Mouse (Mus musculus): ENCODE measurements around the gene Shbg.
"Not testable (repeated sequence)": the region's sequence is repeated elsewhere in the genome, so short reads cannot be mapped to it uniquely, and the experiment has no call there.

Shbg gene

DNA sequence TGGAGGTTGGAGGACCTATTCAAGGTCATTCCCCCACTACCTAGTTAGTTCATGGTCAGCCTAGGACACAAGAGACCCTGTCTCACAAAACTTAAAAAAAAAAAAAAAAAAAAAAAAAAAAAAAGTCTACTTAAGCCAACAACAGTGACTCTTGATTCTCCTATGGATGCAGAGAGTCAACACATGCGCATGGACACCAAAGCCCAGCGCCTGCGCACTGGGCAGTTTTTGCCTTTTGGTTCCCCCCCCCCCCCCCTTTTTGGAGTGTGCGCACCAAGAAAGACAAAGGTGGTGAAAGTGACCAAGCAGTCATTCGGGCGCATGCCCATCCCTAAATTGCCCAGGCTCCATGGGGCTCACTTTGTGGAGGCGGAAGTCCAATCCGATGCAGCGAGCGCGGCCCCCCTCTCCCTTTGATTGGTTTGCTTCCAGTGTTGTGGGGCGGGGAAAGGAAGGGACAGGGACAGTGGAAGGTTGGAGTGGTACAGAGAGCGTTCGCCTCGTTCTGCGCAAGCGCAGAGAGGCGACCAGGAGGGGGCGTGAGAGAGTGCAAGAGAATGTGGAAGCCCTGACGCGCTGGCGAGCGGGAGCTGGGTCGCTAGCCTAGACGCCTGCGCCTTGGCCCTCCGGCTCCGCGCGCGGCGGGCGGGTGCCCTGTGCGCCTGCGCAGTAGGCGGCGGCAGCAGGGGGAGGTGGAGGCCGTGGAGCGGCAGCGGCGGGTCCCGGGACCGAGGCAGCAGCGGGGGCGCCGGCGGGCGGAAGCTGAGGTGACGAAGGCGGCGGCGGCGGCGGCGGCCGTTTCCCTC is 14.8 kb upstream of the Shbg start, which contains the start of gene Fxr2:
TSS of gene Fxr2 (plus strand) at position 707 of the 806 bp plus-strand sequence.
- DNase-seq (ENCODE audit: extremely low spot score, low read depth, low spot score) = peak; percentile 100

DNA sequence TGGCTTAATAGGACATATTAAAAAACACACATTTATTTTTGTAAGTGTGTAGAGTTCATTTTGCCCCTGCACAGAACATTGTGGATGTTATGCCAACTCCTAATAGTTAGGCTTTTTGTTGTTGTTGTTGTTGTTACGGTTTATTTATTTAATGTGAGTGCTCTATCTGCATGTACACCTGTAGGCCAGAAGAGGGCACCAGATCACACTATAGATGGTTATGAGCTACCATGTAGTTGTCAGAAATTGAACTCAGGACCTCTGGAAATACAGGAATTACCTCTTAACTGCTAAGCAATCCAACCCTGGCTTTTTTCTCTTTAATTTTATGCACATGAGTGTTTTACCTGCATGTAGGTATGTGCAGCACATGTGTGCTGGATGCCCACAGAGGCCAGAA is 12.1 kb upstream of the Shbg start:
- DNase-seq (ENCODE audit: extremely low spot score, low read depth, low spot score) = no peak

DNA sequence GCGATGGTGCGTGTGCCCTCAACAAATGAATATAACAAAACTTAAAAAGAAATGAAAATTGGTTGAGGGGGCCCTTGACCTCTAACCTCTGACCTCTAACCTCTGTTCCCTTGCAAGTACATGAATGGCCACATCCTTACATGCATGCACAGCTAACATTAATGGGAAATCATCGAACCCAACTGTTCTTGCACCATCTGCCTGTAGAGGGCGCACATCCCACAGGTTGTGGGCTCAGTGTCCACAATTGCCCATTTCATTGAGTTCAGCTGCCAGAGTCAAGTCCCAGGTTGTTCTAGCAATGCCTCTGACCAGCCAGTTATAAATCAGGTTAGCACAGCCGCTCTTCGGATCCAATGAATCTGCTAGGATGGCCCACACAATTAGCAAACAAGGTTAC is 10.6 kb upstream of the Shbg start:
- DNase-seq (ENCODE audit: extremely low spot score, low read depth, low spot score) = peak; percentile 88

DNA sequence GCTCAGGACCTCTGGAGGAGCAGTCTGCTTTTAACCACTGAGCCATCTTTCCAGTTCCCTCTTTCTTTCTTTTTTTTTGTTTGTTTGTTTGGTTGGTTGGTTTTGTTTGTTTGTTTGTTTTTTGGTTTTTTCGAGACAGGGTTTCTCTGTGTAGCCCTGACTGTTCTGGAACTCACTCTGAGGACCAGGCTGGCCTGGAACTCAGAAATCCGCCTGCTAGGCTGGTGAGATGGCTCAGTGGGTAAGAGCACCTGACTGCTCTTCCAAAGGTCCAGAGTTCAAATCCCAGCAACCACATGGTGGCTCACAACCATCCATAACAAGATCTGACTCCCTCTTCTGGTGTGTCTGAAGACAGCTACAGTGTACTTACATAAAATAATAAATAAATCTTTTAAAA is 6.6 kb upstream of the Shbg start:
- DNase-seq (ENCODE audit: extremely low spot score, low read depth, low spot score) = not testable (repeated sequence)

DNA sequence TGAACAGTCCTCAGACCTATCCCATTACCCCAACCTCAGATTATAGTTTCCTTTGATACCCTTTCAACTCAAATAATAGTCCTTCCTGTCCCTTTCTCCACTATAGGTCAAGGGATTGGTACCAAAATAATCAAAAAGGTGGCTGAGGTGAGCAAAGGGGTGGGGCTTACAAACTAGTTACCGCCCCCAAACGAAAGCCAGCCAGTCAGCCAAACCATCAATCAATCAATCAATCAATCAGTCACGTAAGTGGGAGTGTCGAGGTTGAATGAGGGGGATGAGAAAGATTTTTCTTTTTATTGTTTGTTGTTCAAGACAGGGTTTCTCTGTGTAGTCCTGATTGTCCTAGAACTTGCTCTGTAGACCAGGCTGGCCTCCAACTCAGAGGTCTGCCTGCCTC is 5.3 kb upstream of the Shbg start:
- no peak for DNase-seq (ENCODE audit: extremely low spot score, low read depth, low spot score)

DNA sequence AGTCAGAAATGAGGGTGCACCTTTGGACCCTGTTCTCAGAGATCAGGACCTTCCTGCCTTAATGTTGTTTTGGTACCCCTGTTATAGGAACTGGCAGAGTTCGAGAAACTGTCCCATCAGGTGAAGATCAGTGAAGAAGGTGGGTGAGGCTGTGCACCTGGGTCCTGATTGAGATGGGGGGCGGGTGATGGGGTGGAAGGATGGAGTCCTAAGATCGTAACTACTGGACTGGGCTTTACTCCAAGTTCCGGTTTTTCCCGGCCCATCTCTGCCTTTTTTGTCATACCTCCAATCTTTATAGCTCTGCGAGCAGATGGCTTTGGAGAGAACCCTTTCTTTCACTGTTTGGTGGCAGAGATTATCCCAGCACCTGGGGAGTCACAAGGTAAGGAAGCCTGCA is 4.7 kb upstream of the Shbg start:
- no peak for DNase-seq (ENCODE audit: extremely low spot score, low read depth, low spot score)

DNA sequence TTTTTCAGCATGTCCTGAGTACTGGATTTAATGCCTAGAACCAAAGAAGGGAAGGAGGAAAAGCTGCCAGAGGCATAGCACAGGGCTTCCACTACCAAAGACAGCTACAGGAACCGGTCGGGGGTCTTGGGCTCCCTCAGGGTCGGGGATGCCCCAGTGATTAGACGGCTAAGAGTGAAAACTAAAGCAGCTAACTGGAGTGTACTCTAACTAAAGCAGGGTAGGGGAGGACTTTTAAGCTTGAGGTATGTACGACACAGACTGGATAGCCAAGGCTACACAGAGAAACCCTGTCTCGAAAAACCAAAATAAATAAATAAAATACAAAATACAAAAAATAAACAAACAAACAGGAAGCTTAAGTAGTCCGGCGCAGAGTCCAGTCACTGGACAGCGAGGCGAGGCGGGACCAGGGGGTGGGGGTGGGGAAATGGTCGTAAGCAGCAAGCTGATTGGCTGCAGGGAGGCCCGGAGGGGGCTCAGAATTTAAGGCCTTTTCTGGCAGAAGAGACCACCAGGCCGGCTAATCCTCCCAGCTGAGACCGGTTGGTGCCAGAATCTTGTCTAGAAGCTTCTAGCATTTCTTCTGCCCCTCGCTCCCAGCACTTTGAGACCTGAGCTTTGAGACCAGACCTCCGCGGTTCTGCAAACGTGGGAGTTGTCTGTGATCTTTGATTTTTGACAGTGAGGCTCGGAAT is 4.0 kb upstream of the Shbg start, which contains the start of gene Sat2:
TSS of gene Sat2 (plus strand) at position 454 of the 698 bp plus-strand sequence.
- no peak for DNase-seq (ENCODE audit: extremely low spot score, low read depth, low spot score)

DNA sequence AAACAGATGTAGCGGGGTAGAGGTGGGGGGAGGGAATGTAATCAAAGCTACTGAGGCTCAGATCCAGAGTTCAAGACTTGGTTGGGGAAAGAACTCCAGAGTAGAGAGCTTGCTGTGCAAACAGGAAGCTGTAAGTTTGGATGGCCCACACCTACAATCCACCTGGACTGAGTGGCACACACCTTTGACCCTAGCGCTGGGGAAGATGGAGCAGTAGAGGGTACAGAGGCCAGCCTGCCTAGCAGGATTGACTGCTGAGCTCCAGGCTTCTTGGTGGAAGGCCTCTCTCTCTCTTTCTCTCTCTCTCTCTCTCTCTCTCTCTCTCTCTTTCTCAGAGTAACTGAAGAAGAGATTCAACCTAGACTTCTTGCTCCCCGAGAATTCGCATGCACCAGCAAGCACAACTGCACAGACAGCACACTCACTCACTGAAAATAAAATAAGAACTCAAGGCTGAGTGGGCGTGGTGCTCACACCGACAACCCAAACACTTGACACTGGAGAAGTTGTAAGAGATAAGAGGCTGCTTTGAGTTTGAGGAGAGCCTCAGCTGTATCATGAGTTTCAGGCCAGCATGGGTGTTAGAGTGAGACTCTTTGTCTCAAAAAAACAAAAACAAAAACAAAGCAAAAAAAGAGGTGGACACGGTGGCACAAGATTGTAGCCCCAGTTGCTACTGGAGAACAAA is 2.8 kb upstream of the Shbg start:
- no peak for DNase-seq (ENCODE audit: extremely low spot score, low read depth, low spot score)

DNA sequence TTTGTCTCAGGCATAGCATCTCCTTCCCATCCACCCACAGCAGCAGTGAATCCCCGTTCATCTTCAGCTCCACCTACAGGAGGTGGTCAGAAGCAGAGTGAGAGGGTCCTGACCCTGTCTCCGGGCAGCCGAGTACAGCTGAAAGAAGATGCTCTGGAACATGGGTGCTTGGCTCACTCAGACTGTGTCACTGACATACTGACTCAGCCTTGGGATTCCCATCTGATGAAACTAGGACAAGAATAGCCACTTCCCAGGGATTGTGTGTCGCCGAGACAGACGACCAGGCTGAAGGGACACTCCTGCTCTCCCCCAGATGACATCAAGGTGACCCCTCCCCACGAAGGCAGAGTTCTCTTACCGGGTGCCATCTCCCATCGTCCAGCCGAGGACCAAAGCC is 924 bp downstream of the Shbg start:
- DNase-seq (ENCODE audit: extremely low spot score, low read depth, low spot score) = no peak

DNA sequence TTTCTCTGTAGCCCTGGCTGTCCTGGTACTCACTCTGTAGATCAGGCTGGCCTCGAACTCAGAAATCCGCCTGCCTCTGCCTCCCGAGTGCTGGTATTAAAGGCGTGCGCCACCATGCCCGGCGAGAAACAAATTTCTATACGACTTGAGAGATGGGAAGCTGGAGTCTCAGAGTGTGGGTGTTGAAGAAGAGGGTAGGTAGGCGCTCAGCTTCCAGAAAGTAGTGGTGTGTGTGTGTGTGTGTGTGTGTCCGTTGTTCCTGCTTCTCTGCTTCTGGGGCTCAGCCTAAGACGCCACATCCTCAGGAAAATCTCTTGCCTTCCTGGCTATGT is 3.5 kb downstream of the Shbg start:
- not testable (repeated sequence) for DNase-seq (ENCODE audit: extremely low spot score, low read depth, low spot score)

DNA sequence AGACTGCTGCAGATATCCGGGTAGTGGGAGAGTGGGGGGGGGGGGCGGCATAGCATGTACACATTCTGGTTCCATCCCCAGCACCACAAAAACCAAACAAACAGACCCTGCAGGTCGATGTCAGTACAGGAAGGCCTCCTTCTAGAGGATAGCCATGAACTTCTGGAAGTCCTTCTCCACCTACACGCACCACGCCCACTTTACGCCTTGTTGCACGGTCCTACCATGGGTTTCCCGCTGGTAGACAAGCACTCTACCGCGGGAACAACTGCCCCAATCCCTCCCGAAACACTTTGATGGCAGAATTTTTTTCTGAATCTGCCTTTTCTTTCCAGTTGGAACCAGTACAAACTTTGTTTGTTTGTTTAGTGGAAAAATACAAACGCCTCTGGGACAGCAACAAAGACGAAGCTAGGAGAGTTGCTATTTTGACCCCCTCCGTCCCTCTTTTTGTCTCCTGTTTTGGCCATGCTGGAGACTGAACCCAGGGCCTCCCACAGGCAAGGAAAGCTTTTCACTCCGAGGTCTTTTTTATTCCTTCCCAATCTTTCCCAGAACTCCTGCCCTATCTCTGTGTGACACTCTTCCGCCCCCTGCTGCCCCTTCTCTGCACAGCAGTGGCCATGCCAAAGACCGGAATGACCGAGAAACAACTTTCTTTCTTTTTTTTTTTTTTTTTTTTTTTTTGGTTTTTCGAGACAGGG is 4.0 kb downstream of the Shbg start:
- no peak for DNase-seq (ENCODE audit: extremely low spot score, low read depth, low spot score)

DNA sequence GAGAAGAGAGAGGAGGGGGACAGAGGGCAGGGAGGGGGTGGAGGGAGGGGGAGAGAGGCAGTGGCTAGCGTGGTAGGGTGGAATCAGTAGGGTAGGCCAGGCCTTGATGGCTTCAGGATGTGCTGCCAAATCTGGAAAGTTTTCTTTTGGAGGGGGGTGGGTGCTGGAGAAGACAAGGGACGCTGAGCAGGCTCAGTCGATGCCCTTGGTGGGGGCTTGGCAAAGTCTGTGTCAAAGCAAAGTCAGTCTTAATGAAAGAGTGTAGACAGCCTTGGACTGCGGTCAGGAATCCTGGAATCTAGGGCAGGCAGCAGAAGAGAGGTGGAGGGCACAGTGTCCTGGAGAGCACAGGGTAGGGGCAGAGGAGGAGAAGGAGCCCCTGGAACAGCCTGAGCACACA is 6.8 kb downstream of the Shbg start:
- no peak for DNase-seq (ENCODE audit: extremely low spot score, low read depth, low spot score)

DNA sequence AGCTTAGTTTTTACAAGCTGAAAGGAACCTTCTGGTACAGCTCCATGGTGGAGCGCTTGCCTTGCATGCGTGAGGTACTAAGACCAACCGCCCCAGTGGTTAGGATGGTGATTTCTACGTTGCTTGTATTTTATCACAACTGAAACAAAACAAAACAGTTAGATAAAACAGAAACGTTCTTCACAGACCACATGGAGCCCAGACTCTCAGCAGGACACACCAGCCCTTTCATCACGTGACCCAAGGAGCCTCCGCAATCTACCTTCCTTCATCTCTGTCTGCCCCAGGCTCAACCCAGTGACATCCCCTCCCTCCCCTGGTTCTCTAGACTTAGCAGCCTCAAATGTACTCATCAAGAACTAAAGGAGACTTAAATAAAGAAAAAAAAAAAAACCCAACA is 8.3 kb downstream of the Shbg start:
- DNase-seq (ENCODE audit: extremely low spot score, low read depth, low spot score) = no peak

DNA sequence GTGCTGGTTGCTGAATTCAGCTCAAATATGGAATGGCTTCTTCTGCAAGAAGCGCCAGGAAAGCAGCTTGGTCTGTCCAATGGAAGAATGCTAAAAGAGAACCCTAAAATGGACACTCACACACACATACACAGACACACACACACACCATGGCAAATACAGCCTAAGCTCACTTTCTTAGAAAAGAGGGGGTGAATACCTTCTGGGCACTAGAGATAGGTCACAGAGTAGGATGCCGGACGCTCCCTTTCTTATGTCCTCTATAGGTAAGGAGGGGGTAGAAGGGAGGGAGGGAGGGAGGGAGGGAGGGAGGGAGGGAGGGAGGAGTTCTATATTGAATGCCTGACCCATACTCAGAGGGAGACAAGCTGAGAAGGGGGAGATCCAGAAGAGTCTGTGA is 9.2 kb downstream of the Shbg start:
- no peak for DNase-seq (ENCODE audit: extremely low spot score, low read depth, low spot score)

DNA sequence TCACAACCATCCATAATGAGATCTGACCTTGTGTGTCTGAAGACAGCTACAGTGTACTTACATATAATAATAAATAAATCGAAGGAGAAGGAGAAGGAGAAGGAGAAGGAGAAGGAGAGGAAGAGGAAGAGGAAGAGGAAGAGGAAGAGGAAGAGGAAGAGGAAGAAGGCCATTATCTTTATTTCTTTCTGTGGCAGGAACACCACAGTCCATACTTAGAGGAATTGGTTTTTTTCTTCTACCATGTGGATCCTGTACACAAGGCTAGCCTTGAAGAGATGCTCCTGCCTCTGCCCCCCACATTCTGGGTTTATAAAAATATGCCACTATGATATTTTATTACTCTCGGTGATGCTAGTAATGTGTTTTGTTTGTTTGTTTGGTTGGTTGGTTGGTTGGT is 10.9 kb downstream of the Shbg start:
- no peak for DNase-seq (ENCODE audit: extremely low spot score, low read depth, low spot score)

DNA sequence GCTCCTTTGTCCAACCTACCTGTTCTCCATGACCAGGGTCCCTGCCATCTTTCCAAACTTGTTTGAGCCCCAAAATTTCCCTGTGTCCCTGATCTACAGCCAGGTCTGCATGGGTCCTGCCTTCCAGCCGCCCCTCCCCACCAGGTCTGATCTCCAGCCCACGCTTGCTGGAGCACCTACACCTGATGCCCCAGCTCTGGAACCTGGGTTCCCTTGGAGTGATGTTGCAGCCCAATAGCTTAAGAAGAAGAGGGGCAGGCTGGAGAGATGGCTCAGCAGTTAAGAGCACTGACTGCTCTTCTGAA is 11.3 kb downstream of the Shbg start:
- DNase-seq (ENCODE audit: extremely low spot score, low read depth, low spot score) = no peak

DNA sequence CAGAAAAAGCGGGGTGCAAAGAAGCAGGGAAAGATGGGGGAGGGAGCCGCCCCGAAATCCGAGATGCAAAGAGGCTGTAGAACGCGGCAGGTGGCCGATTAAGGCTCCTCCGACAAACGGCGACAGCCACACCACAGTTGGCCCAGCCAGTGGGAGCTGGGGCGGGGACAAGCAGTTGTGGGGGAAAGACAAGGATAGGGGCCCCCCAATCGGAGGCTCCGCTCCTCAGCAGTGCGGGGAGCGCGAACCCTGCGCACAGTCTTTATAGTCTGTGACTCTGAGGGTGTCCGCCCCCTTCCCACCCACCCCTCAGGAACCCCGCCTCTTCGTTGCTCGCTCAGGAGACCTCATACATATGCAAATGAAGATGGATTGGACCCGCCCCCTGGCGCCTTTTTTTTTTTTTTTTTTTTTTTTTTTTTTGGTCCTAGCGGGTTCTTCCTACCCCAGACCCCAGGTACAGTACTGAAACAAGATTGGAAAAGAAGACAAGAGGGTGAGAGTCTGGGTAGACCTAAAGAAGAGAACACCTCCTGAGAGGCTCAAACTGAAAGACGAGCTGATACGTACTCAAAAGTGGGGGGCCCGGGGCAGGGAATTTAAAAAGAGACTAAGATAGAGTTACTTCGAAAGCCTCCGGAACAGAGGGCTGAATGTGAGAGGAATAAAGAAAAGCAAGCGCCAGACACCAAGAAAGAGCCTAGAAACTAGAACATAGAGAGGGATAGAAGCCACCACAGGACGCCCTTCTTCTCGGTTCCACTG is 11.8 kb downstream of the Shbg start, which contains the start of gene Atp1b2:
TSS of gene Atp1b2 (minus strand) at position 217 of the 765 bp plus-strand sequence.
- no peak for DNase-seq (ENCODE audit: extremely low spot score, low read depth, low spot score)

DNA sequence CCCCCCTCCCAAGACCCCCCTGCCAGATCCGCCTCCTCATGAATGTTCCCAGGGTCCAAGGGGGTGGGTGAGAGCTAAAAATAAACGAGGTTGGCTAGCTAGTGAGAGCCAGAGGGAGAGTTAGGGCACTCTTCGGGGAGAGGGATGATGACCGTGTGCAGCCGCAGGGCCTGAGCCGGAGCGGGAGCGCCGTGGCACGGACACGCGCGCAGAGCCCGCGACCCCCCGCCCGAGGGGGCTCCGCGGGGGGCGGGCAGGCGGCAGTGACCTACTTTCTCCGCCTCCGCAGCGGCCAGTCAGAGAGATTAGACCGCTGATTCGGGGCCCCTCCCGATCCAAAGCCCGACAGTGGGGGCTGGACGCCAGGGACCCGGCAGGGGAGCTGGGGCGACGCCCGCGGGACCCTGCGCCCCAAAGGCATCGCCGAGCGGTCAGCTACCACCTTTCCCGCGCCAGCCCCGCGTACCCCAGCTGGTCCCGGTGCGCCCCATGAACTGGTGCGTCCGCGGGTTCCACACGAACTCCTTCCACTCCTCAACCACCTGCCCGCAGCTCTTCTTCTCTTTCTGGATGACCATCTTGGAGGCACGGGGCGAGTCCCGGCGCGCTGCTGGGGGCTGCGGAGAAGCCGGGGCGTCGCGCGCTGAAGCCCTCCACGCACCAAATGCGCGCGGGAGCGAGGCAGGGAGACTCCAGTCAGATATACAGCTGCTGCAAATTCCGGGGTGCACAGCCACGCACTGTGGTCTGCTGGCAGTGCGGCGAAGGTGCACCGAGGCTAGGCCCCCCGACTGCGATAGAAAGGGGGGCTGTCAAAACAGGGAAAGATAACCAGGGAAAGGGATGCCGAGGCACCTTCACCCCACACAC is 12.7 kb downstream of the Shbg start:
- DNase-seq (ENCODE audit: extremely low spot score, low read depth, low spot score) = no peak

DNA sequence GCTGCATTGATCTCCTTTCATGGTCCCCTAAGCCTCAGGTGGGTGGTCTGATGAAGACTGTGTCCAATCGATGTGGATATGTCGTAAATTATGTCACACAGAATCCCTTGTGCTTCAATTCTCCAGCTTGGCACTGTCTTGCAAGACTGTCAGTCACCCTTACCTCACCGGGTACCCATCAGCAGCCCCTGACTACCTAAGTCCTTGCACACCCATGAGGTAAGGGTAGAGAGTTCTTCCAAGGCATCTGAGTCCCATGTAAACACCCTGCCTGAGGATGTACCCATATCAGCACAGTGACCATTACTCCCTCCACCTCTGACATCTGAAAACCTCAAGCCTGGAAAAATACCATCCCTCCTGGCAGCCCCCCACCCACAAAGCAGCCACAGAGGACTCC is 13.4 kb downstream of the Shbg start:
- DNase-seq (ENCODE audit: extremely low spot score, low read depth, low spot score) = no peak

DNA sequence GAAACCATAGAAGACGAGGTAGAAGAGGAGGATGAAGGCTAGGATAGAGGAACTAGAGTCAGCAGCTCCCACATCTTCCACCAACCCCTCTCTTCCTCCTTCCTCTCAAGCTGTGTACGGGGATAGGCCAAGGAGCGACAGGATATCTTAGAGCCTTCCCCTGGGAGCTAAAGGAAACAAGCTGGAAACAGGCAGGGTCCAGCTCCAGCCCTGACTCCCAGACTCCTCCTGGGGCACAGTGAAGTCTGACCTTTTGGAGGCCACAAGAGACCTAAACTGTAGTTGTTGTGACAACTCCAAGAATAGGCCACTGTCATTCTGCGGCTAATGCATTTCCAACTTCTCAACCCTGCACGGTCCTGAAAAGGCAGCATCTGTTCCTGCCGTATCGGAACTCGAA is 14.2 kb downstream of the Shbg start:
- no peak for DNase-seq (ENCODE audit: extremely low spot score, low read depth, low spot score)

Measured in hindlimb bud, embryonic 11.5 days (tissue).